ENCODE assay signal across 8 mouse cellular contexts in the genomic region with DNA sequence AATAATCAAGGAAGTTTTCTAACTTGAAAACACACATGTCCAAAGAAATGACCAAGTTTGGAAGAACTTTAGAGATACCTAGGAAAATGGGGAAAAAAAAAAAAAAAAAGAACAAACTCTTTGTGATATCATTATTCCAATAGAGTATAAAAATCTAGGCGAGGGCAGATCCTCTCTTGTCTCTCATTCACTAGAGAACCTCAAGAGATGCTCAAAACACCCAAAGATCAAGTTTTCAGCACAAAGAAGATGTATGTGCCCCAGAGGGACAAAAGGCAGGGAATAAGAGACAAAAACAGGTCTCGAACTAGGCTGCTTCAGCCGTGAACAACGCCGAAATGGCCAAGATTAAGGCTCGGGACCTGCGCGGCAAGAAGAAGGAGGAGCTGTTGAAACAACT. TPM values are rescaled to one million over a fixed set of nuclear protein-coding genes. Genes with fewer than 3 reads are reported as not detected.
DNase-seq lines count a peak whose midpoint lies in the region; ATAC-seq and TF ChIP-seq lines count a peak whose summit lies in the region.

A gene (plus strand): TSS at position 301 of the 400 bp plus-strand sequence.

- no peak within 1 kb of the TSS for H3K27ac ChIP-seq in cerebellum, adult 2 months (ENCODE audit: insufficient read depth, low read length)

- TF ChIP-seq POLR2A in cerebellum, adult 2 months (IDR thresholded peaks at IDR 0.05; ENCODE audit: borderline replicate concordance, insufficient read depth, low read length) = no peak

- H3K36me3 ChIP-seq in megakaryocyte, embryonic 14.5 days (replicated peaks; ENCODE audit: low read length) = no peaks in the 10 kb centered on the region

- H3K4me3 ChIP-seq in cerebellum, adult 2 months (replicated peaks; ENCODE audit: insufficient read depth, low read depth, low read length) = no peak within 1 kb of the TSS
- H3K4me3 ChIP-seq in megakaryocyte, embryonic 14.5 days (replicated peaks) = no peak within 1 kb of the TSS

- no peaks in the 10 kb centered on the region for H3K4me1 ChIP-seq in cerebellum, adult 2 months (ENCODE audit: control insufficient read depth, insufficient read depth, low read length)
- H3K4me1 ChIP-seq in megakaryocyte, embryonic 14.5 days = no peaks in the 10 kb centered on the region

- DNase-seq in cerebellum, adult 2 months = no peak
- no peak for DNase-seq in cerebellum, postnatal 36 days
- no peak for DNase-seq in adrenal gland, postnatal 25 days
- DNase-seq in gastrocnemius, postnatal 10 days = no peak
- no peak for DNase-seq in urinary bladder, postnatal 10 days (ENCODE audit: low spot score)
- no peak for DNase-seq in cerebellum, postnatal 10 days

- no peaks in the 10 kb centered on the region for H3K27me3 ChIP-seq in cerebellum, adult 2 months (ENCODE audit: control insufficient read depth, insufficient read depth, low read length)
- H3K27me3 ChIP-seq in megakaryocyte, embryonic 14.5 days (replicated peaks) = no peaks in the 10 kb centered on the region

- 89% methylated on average over 8 of the region's 8 CpGs for WGBS in cerebellum, adult 2 months

- peaks cover 22% of the 10 kb centered on the region for H3K9me3 ChIP-seq in megakaryocyte, embryonic 14.5 days

- TF ChIP-seq CTCF in cerebellum, adult 2 months (IDR thresholded peaks at IDR 0.05; ENCODE audit: borderline replicate concordance, insufficient read depth, low read depth, low read length) = no peak

- no peak for ATAC-seq in inflammation-experienced regulatory T-cells, adult 6 months

RNA-seq across cellular contexts. Expression of the gene that starts here (rescaled TPM):
- 20.7 and 30.4 TPM in 2 replicates for polyA plus RNA-seq in cerebellum, adult 2 months (2012; rRNA removed)
- 571 and 676 TPM in 2 replicates for total RNA-seq in adrenal gland, postnatal 25 days (2021)
- 100 to 1,000 TPM; 595 to 608 TPM for total RNA-seq in gastrocnemius, postnatal 10 days (2021)
- 1,000 to 10,000 TPM; 1,993 to 3,267 (median 2,370) TPM for polyA plus RNA-seq in inflammation-experienced regulatory T-cells, adult 6 months (2017; shearing (Covaris generic))
- 95.0 and 1,003 TPM in 2 replicates for polyA plus RNA-seq in megakaryocyte, embryonic 14.5 days (2012; ENCODE audit: insufficient read depth, low replicate concordance)
